Mouse (Mus musculus): ENCODE results near the gene Slc9a3r1.

Slc9a3r1 gene

GRCm38 (mm10) chr11:115162832-115163480, at the start of gene Slc9a3r1:
TSS of gene Slc9a3r1 (plus strand) at chr11:115163341.
- peak; percentile 99 for DNase-seq (ENCODE audit: low spot score in 2 of 2)

- no peak for DNase-seq (ENCODE audit: low spot score in 2 of 2)
Measured at GRCm38 (mm10) chr11:115119409-115119808, 43.7 kb upstream of the Slc9a3r1 start.

DNA sequence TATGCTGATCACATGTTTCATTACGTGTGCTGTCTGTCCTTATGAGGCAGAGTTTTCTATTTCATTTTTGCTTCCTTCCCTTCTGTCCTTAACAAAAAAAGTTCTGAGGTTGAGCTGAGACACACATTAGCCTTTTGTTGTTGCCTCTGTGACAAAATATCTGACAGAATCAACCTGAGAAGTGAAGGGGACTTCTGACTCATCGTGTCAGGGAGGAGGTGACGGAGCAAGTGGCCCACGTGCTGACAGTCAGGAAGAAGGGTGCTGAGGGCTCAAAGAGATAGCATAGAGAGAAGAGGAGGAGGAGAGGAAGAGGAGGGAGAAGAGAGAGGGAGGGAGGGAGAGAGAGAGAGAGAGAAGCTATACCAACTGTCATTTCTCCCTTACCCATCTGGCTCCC, 34.7 kb upstream of the Slc9a3r1 start:
- DNase-seq (ENCODE audit: low spot score in 2 of 2), result no peak

GRCm38 (mm10) chr11:115129508-115130126, 33.5 kb upstream of the Slc9a3r1 start:
- no peak for DNase-seq (ENCODE audit: low spot score in 2 of 2)

DNA sequence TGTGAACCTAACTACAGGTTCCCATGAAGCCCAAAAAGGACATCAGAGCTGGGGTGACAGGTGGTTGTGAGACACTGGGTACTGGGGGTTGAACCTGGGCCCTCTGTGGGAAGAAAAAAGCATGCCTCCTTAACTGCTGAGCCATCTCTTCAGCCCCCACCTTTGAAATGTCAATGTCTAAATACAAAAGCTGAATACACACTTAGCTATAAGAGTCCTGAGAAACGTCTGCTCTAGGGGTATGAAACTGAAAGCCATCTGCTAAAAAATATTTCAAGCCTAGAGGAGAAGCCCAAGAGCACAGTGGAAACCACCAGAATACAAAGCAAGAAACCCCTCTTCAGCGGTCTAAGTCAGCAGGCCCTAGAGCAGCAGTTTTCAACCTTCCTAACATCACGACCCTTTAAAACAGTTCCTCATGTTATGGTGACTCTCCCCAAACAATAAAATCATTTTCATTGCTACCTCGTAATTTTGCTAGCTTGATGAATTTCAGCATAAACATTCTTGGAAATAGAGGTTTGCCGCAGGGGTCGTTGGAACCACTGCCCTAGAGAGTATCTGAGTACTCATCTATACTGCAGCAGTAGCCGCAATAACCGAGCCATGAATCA, 31.3 kb upstream of the Slc9a3r1 start:
- DNase-seq (ENCODE audit: low spot score in 2 of 2), result no peak

DNA sequence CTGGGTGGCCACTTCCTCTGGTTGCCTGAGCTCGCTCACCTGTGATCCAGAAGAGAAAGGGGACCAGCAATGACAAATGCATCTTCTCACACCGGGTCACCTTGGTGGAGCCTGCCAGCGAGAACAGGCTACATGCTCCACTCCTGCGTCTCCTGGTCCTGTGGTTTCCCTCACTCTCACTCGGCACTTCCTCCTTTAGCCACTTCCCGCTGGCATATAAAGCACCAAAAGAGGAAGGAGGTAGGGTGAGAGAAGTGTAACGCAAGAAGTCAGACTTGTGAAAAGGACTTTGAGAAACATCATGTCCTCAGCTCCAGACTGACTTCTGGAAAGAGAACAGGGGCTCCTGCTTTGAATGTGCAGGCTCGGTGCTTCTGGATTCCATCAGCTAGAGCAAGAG, 29.3 kb upstream of the Slc9a3r1 start, which contains the start of gene Cd300lf:
Gene Cd300lf (minus strand): TSS at position 193 of the 400 bp plus-strand sequence.
- DNase-seq (ENCODE audit: low spot score in 2 of 2), result no peak

DNA sequence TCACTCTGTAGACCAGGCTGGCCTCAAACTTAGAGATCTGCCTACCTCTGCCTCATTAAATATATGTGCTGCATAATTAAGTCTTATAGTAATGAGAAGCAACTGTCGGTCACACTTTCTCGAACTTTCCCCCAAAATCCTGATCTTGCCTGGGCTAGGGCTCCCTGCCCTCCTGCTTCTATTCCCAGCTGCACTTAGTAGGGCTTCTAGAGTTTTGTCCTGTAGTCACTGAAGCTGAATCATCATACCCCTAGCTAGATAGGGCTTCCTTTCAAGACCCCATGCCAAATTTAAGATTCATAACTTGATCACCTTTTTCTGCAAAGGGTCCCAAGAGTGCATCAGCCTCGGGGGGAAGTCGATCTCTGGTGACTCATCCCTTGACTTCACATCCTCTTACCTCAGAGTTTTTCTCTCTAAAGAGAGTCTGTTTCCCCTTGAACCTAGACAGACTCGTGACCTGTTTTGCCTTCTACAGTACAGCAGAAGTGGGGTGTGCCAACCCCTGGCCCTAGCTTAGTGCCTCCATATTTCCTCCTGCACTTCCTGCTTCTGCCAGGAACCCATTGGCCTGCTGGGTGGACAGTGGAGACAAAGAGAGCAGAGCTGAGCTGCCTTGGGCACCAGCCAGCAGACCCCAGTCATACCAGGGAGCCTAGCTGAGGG, 24.4 kb upstream of the Slc9a3r1 start:
- DNase-seq (ENCODE audit: low spot score in 2 of 2), result no peak

DNA sequence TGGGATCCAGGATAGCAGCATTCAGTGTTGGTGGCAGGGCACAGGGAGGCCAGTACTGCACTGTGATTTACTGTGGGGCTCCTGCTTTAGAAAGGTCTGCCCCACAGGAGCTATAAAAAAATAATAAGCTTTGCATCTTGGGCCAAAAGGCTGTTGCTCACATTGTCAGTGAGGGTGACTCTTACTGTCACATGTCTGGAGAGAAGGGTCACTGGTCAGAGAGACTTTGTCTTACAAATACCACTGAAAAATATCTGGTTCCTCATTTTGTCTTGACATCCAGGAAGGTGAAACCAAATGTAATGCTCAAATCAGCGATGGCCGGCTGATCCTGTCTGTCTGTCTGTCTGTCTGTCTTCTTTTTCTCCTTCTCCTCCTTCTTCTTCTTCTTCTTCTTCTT, 21.2 kb upstream of the Slc9a3r1 start:
- no peak for DNase-seq (ENCODE audit: low spot score in 2 of 2)

DNA sequence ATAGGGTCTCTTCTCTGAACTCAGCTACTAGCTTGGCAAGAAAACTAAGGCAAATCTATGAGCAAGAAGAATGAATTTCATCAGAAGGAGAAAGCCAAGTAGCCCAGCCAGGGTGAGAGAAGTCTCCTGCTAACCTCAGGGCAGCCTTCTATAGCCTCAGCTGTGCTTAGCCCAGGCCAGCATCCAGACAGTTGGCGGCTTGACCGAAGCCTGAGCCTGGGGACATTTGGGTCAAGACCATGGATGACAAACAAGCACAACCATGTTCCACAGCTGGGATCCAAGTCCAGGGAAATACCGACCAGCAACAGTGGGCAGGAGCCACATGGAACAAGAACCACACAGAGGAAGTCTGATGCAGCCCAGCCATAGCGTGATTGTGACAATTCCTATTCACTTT, 15.3 kb upstream of the Slc9a3r1 start:
- no peak for DNase-seq (ENCODE audit: low spot score in 2 of 2)

- no peak for DNase-seq (ENCODE audit: low spot score in 2 of 2)
Measured at GRCm38 (mm10) chr11:115150741-115151254, 12.3 kb upstream of the Slc9a3r1 start.

DNA sequence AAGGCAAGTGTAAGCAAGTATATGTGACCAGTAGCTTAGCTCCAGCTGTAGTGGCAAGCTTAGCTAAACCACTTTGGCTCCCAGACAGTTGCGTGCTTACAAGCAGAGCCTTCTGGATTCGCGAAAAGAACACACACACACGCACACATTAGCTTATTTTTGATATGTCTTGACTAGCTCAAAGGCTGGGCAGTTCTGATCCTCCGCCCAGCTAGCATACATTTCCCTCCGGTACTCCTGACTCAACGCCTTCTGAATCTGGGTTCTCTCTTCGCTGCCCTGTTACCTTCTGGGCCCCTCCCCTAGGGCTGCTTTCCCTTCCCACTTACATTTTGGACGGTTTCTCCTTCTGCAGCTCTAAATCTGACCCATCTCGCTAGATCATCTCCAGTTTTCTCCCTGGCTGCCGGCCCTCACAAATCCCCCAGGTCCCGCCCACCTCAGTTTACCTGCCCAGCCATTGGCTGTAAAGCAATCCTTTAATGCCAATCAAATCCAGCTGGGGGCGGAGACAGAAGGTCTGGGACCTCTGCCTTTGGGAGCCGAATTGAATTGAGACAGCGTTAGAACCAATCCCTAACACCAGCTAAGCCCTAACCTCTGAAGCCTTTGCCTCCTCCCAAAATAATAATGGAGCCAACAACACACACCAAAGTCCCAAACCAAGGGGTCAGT, 11.2 kb upstream of the Slc9a3r1 start:
- DNase-seq (ENCODE audit: low spot score in 2 of 2), result no peak

- DNase-seq (ENCODE audit: low spot score in 2 of 2), result no peak
Measured at GRCm38 (mm10) chr11:115153088-115153487, 10.1 kb upstream of the Slc9a3r1 start.

GRCm38 (mm10) chr11:115153699-115154292, 9.3 kb upstream of the Slc9a3r1 start:
- DNase-seq (ENCODE audit: low spot score in 2 of 2), result peak; percentile 68 to 83

DNA sequence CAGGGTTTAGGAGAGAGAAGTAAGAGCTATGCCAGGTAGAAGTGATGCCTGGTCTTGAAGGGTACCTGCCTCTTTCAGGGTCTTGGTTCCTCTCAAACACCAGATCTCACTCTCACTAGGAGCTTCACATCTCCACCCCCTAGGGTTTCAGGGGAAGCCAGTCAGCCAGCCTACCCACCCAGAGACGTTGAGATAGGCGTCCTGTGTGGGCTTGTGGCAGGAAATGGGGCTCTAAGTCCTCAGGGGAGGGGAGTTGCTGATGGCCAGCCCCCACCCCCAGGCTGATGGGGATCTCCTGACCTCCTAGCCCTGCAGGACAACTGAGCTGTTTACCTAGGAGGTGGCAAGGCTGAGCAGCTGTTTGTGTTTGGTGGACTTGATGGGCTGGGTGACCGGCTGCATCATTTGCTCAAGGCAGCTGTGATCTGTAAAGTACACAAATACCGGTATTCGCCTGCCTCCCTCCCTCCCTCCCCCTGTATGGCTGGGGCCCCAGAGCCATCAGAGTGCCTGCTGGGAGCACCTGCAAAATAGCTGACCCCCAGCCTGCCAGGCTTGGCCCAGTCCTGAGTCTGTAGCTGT, 8.0 kb upstream of the Slc9a3r1 start:
- no peak for DNase-seq (ENCODE audit: low spot score in 2 of 2)

GRCm38 (mm10) chr11:115157933-115158719, 5.0 kb upstream of the Slc9a3r1 start:
- no peak for DNase-seq (ENCODE audit: low spot score in 2 of 2)

DNA sequence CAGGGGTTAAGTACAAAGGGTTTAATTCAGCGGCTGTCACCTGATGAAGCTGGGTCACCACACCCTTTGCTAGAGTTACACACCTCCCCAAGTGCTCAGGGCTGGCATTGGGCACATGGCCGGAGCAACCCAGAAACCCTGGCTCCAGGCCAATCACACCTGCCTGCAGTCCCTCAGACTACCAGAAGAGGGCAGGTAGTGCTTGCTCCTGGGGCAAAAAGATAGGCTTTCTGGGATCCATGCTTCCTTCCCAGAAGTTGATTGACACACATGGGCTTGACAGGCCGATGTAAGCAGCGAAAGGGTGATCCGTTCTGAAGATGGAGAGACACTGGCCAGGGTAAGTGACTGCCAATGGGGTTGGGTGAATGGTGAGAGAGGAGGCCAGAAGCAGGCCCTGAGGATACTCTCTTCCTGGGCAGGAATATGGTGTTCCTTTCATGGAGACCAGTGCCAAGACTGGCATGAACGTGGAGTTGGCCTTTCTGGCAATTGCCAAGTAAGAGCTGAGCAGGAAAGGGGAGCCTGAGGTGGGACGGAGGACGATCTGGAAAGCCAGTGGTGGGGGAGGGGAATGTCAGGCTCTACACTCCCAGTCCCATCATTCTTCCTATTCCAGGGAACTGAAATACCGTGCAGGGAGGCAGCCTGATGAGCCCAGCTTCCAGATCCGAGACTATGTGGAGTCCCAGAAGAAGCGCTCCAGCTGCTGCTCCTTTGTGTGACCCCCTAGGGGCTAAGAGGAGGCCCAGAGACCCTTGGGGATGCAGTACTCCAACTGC, 2.9 kb upstream of the Slc9a3r1 start:
- DNase-seq (ENCODE audit: low spot score in 2 of 2), result peak; percentile 76 to 98

DNA sequence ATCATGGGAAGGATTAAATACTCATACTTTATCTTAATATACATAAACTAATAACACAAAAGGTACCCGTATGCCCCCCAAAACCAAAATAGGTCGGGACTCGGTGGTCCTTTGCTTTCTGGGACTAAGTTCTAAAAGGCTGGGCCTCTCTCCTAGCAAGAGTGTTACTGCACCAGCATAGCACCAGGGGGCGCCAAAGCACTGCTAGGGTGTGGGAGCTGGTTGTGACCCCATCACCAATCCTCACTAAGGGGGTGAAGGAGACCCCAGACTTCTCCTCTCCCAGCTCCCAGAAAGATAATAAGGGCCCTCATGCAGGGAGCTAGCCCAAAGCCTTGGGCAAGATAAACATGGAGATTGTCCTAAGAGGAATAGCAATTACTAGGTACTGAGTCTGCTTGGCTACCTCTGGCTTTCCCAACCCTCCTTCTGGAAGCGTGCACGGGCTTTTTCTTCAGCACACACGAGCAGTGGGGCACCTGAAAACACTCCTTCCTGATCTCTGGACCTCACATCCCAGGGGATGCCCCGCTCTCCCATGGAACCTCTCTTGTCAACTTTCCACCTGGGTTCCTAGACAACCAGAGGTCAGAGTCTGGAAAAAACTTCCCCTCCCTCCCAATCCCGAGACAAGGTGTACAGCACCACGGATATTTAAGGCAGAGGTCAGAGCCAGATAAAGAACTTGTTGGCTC, 2.1 kb upstream of the Slc9a3r1 start:
- peak in 1 of 2 experiments; percentile 81 for DNase-seq (ENCODE audit: low spot score in 2 of 2)

DNA sequence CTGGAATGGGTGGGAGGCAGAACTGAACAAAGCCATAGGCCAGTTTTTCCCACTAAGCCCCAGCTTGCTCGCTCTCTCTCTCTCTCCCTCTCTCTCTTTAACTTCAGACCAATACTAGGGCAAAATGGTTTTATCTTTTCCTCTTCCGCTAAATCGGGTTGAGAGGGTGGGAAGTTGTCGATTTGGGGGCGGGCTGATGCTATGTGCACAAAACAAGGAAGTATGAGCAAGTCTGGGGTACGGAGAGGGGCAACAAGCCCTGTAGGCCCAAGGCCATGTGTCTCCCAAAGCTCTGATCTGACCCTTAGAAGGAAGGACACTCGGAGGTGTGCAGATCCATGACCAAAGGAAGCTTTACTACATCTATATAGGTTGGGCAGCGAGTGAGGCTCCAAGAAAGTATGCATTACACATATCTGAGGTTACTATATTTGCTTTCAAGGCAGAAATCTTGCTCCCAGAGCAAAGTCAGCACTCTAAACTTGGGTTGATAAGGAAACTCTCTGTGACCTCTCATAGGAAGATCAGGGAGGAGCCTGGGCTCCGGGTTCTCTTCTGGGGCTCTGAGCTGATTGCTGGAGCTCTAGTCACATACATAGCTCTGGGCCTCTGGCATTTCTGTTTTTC, 1.4 kb upstream of the Slc9a3r1 start:
- DNase-seq (ENCODE audit: low spot score in 2 of 2), result no peak

All from urinary bladder, adult 18-20 months (tissue).